Mouse (Mus musculus) yolk sac, embryonic 10.5 days (tissue): ENCODE data around the gene Gm28048.

Experiments
- DNase-seq: peaks from one replicate; pipeline ENCODE4 v3.0.0-alpha.2; 2017; ENCODE audit warnings: low spot score

Gene Gm28048

GRCm38 (mm10) chr11:22950131-22950530 lies 31.8 kb downstream of the Gm28048 start:
- no peak for DNase-seq

DNA sequence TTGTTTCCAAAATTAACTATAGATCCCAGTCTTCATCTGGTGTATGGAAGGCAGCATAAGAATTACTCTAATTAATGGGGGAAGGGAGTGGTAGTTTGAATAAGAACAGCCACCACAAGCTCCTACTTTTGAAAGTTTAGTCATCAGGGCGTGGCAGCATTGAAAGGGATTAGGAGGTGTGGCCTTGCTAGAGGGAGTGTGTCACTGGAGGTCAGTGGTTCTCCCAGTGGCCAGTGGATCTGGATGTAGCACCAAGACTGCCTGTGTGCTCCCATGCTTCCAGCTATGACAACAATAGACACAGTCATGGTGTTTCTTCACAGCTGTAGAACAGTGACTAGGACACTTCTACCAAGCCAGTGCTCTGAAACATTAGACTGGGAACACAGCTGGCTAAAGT lies 32.8 kb downstream of the Gm28048 start:
- no peak for DNase-seq

DNA sequence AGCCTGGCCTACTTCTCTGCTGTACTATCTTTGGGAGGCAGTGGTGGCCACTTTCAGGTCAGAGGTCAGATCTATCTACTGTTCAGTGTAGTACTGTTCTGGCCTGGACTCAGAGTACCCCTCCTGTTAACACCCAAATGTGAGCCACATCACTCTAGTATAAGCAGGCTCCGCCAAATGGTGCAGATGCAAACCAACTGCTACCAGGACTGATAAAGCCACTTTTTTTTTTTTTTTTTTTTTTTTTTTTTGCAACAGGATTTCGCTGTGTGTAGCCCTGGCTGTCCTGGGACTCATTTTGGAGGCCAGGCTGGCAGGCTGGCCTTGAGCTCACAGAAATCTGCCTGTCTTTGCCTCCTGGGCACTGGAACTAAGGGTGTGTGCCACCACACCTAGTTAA lies 42.9 kb downstream of the Gm28048 start:
- no peak for DNase-seq

DNA sequence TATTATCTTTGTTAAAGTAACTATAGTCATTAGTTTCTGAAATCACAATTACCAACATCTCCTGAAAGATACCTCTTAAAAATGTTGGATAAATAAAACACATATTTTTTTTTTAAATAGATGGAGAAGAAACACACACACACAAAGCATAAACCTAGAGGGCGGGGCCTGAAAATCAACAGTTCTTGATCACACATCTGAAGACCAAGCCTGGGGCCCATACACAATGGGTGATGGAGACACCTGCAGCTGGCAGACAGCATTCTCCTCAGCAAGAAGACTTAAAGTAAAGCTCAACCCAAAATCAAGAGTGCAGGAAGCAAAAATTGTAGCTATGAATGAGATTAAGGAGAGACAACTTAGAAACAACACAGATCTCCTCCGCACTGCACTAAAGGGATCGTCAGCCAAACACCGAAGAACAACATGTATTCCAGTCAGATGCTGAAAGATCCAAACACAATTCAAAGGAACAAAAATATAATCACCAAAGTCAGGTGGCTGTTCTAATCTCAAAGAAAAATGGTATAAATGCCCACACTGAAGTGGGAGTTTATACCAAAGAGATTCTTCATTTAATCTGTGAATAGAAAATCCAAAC lies 44.1 kb downstream of the Gm28048 start:
- no peak for DNase-seq

DNA sequence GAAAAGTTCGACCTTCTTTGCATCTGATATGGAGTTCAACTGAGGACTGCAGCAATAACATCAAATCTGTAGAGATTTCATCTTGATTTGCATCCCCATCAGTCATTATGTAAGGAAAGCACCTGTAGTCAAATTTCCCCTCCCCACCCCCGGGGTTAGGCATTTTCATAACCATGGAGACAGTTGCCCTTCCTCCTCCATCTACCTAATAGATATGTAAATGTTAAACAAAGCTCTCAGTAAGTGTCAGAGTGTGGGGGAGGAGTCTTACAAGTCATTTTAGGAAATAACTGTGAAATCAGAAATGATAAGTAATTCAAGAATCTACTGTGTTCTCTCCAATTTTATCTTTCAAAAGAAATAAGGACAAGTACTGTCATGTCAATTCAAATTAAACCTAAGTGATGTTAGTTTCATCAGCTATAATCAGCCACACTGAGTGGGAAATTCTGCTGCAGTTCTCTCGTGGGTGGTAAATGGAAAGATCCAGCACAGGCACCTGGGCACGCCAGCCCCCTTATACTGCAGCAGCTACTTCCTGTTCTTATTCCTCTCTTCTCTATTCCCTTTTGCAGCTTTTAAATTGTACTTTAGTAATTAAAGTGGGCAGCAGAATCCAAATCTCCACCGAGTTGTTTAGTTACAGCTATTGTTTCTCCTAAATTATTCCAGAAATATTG lies 45.3 kb downstream of the Gm28048 start:
- no peak for DNase-seq

DNA sequence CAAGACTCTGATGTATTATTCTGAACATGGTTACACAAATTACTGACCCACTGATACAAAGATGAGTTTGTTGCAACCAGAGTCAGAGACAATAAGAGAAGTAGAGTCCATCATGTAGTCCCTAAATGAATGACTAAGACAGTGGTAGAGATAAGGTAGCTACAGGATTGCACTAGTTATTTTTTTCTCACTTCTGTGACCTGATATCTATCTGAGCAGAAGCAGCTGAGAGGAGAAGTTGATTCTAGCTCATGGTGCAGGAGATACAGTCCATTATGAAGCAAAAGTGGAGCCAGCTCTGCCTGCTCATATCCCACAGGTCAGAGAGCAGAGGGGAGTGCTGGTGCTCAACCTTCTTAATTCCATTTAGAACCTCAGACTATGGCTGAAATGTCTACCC lies 49.7 kb downstream of the Gm28048 start:
- no peak for DNase-seq

- DNase-seq: no peak
Measured at GRCm38 (mm10) chr11:22931320-22931905, 50.5 kb downstream of the Gm28048 start.

DNA sequence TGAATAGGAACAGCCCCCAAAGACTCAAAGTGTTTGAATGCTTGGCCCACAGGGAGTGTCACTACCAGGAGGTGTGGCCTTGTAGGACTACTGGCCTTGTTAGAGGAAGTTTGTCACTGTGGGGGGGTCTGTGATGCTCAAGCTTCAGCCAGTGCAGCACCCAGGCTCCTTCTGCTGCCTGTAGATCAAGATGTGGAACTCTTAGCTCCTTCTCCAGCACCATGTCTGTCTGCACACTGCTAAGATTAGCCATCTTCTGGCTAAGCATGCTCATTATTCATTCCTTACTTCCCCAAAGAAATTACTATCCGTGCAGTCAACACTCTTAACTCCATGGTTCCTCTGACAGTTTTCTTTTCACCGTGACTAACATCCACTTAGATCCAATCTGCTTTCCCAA lies 51.8 kb downstream of the Gm28048 start:
- no peak for DNase-seq

- no peak for DNase-seq
Measured at GRCm38 (mm10) chr11:22928586-22929169, 53.2 kb downstream of the Gm28048 start.

- DNase-seq: no peak
Measured at GRCm38 (mm10) chr11:22923606-22924005, 58.3 kb downstream of the Gm28048 start.

GRCm38 (mm10) chr11:22922546-22922945 lies 59.3 kb downstream of the Gm28048 start:
- DNase-seq: peak; percentile 50

- no peak for DNase-seq
Measured at GRCm38 (mm10) chr11:22919336-22919735, 62.6 kb downstream of the Gm28048 start.

DNA sequence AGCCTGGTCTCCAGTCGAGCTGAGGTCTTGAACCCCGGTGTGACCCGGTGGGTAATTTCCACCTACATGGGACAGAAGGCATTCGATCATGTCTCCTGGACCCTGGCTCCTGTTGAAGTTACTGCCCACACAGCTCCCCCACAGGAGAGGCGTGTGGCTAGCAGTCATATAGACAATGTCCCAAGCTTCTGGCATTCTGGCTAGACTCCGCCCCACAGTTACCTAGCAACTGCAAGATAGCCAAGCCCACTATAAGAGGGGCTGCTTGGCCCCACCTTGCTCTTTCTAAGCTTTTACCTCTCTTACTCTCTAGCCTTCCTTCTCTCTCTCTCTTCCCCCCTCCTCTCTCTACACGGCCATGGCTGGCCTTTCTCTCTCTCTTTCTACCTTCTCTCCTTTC lies 64.1 kb downstream of the Gm28048 start:
- no peak for DNase-seq

DNA sequence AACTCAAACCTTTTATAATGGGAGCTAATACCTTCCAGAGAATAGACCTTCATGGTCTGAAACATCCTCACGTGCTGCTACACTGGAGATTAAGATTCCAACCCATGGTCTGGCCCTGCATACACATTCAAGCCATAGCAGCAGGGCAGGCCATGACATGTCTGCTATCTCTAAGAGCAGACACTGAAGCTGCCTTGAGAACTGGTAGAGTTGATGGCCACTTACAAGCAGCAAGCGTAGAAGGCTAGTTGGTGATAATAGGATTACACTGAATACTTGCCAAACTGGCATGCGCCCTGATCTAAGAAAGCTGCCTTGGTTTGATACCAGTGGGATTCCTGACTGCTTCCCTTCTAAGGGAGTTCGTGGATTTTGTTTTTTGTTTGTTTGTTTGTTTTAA lies 68.1 kb downstream of the Gm28048 start:
- DNase-seq: no peak

GRCm38 (mm10) chr11:22911831-22912230 lies 70.1 kb downstream of the Gm28048 start:
- DNase-seq: no peak

- no peak for DNase-seq
Measured at GRCm38 (mm10) chr11:22906453-22906865, 75.4 kb downstream of the Gm28048 start.

- no peak for DNase-seq
Measured at GRCm38 (mm10) chr11:22902923-22903322, 79.0 kb downstream of the Gm28048 start.

DNA sequence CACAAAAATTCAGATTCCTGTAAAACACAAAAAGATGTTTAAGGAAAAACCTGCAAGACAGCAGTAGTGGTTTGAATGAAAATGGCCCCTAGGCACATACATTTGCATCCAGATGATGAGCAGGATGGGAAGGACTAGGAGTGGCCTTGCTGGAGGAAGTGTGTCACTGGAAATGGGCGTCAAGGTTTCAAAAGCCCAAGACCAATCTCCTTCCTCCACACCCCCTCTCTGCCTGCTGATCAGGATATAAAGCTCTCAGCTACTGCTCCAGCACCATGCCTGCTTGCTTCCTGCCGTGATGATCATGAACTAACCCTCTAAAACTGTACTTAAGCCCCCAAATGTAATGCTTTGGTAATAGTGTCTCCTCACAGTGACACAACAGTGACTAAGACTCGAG lies 81.8 kb downstream of the Gm28048 start:
- DNase-seq: no peak

DNA sequence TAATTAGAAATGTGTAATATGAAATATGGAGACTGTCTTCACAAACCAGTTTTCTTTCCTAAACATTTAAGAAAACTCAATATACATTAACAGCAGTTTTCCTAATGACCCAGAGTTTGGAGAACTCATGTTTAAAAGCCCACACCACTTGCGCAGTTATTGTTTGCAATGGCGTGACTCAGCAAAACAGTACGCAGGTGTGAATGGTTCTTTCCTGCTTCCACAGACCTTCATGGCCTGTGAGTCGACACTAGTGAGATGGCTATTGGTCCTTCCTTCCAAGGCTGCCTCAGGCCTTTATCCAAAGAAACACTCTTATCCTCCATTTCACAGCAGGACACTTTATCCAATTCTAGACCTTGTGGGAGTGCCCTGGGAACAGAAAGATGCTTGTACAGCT lies 84.2 kb downstream of the Gm28048 start:
- no peak for DNase-seq

- DNase-seq: no peak
Measured at GRCm38 (mm10) chr11:22897127-22897526, 84.8 kb downstream of the Gm28048 start.

DNA sequence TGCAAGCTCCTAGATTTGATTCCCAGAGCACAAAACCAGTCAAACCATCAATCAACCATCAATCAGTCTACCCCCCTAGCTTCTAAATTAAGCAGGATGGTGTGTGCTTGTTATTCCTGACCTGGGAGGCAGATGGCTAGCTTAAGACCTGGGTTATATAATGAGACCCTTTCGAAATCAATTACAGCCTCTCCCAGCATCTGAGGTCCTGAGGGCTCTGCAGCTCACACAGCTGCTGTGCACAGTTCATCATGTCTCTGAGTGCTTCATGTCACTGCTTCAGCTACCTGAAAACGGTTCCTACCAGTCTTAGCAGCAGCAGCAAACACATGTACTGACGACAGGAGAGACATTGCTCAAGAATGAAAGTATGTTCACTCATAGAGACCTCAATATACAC lies 88.8 kb downstream of the Gm28048 start:
- no peak for DNase-seq

GRCm38 (mm10) chr11:22892466-22892865 lies 89.4 kb downstream of the Gm28048 start:
- no peak for DNase-seq

GRCm38 (mm10) chr11:22891876-22892275 lies 90.0 kb downstream of the Gm28048 start:
- no peak for DNase-seq
